Mouse (Mus musculus): ENCODE measurements around the gene Arhgap40.

Arhgap40 gene

DNA sequence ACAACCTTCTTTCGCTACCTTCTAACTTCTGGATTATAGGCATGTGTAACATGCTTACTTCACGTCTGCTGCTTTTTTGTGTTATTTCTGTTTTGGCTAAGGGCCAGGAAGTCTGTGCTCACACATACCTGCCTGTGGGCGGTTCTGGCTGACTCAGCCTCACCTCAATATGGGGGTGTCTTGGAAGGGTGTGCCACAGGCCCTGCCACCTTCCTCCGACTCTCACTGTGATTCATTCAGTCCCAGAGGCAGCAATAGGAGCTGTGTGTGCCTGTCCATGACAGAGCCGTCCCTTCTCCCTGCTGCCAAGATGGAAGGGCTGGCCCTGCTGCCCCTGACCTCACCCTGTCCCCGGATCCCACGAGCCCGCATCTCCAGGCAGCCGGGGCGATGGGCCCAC lies at the start of gene Arhgap40:
Gene Arhgap40, plus strand, starts transcription at position 269 of the 400 bp plus-strand sequence.
- no peak for DNase-seq (ENCODE audit: low read depth, low spot score)

DNA sequence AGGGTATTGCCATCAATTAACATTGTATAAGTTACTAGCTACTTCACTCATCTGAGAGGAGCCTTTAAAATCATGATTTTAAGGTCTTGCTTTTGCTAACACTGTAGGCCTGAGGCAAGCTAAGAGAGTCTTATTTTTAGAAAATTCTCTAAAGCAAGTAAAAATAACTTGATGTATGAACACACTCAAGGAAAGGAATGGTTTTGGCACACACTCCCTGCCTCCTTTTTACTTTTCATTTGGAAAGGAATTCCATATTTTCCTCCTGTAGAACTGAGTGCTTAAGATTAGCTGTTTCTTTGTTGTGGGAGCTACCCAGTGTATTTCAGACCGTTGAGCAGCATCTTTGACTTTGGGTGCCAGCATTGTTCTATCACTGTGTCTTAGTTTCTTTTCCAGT lies 38.4 kb upstream of the Arhgap40 start:
- no peak for DNase-seq (ENCODE audit: low read depth, low spot score)

DNA sequence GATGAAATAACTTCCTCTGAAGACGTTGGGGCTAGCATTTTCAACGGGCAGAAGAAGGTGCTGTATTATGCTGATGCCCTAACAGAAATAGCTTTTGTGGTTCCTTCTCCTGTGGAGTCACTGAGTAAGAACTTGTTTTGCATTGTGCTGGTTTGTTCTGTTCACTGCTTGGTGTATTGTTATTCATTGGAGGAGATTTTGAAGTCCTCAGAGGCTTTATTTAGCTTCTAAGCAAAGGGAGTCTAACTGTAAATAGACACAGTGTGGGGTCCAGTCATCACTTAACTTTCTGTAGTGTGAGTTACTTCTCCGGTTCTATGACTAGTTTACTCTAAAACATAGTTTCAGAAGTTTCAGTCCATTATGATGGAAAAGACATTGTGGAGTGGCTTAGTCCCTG lies 35.0 kb upstream of the Arhgap40 start:
- DNase-seq (ENCODE audit: low read depth, low spot score): no peak

DNA sequence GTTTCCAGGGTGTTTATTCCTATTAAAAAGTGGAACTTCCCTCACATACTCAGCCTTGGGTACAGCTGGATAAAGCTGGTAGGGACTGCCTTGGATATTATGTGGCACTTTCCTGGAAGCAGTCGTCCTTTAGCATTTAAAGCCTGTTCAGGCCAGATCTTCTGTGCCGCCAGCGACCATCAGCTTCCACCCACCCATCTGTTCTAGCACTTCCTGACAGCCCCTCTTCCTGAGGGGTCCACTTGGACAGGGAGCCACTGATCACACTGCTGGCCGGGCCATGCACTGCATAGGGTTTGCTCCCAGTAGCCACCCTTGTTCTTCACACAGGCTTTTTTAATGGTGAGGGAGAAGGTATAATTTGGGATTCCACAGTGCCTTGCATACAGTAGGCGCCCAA lies 14.1 kb upstream of the Arhgap40 start:
- DNase-seq (ENCODE audit: low read depth, low spot score): no peak

DNA sequence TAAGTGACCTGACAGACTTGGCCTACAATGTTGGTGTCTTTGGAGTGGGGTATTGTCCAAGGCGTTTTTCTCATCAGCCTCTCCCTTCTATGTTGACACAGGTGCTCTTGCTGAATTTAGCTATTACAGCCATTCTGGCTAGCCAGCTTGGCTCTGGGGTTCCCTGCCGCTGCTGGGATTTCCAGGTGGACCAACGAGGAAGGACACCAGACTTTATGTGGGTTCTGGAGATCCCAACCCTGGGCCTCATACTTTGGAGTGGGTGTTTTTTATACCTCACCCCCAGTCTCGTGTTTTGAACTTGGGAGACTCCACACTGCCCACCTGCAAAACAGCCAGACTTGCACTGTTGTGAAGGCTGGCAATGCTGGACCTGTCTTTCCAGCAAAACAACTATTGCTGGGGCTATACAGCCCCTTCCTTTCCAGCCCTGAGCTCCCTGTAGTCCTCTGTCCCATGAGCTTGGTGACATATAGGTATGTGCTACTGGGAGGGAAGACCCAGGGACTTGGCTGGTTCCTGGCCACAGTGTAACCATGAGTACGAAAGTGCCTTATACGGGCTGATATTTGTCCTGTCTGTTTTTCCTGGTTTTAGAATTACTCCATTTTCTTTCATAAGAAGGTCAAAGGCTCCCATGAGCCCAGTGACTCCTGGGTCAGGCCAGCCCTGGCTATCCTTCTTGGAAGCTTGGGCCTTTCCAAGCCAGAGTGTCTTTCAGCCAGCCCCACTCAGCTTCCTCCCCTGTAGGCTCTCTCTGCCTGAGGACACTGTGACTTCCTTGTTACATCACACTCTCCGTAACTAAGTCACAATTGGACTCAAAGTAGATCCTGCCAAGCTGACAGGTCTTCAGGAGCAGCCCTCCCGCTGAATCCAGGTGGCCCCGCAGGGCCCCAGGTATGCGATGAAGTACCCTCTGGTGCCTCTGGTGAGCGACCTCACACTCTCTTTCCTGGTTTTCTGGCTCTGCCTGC lies 10.5 kb upstream of the Arhgap40 start, which contains the start of gene Adig:
Gene Adig, plus strand, starts transcription at position 777 of the 977 bp plus-strand sequence.
- DNase-seq (ENCODE audit: low read depth, low spot score): no peak

DNA sequence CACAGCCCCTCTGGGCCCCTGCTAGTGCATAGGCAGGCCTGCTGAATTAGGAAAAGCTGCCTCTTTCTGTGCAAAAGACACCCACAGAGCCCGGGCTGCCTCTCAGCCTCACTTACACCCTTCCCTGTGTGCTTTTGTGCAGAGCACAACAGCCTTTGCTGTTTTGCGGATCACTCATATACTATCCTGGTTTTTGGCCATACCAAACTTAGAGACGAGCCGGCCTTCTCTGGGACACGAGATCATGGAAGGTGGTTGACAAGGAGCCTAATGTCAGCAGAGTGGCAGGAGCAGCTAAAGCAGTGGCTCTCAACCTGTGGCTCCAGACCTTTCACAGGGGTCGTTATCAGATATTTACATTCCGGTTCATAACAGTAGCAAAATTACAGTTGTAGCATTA lies 9.4 kb upstream of the Arhgap40 start:
- no peak for DNase-seq (ENCODE audit: low read depth, low spot score)

DNA sequence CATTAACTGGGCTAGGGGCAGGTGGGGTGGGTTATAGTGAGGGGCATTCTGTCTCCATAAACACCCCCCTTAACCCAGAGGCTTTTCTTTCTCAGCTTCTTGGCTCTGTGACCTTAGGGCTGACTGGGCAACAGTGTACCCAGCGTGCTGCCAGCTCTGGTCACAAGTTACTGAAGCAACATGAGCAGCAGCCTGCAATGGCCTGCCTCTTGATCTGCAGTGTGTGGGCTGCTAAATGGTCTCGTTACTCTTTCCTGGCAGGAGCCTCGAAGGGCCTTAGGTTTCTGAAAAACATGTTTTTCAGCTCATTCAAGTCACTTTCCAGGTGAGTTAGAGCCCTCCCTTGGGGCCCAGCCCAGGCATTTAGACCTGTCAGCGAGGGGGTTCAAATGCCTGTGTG lies 8.9 kb upstream of the Arhgap40 start:
- no peak for DNase-seq (ENCODE audit: low read depth, low spot score)

DNA sequence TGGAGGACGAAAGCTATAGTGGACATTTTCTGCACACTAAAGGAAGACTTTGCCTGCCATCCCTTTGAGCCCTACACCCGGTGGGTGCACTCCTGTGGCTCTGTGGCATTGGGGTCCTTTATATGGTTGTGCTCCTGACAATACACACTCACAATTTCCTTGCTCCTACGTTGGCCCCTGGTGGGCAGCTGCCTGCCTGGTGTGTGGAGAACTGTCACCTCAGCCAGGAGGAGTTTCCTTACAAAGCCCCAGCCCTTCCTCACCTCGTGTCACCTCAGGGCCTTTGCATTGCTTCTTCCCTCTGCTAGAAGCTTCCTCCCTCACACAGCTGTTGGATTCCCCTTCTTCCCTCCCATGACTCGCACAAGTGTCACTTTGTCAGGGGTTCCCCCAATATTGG lies 6.1 kb upstream of the Arhgap40 start:
- DNase-seq (ENCODE audit: low read depth, low spot score): no peak

DNA sequence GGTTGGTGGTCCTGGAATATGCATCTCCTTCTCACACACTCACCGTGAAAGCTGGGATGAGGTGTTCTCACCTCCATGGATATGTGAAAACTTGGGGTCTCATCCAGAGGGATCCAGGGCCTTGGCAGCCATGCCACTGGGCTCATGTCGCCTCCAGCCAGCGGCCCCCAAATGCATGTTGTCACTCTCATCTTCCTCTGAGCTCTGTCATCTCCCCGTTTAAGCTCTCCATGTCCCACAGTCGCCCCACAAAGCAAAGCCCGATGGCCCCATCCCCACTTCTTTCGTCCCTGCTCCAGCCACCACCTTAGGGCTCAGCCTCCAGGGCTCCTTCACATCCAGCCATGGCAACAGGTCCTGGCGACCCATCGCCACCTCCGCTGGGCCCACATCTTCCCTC lies 5.5 kb upstream of the Arhgap40 start:
- DNase-seq (ENCODE audit: low read depth, low spot score): no peak

DNA sequence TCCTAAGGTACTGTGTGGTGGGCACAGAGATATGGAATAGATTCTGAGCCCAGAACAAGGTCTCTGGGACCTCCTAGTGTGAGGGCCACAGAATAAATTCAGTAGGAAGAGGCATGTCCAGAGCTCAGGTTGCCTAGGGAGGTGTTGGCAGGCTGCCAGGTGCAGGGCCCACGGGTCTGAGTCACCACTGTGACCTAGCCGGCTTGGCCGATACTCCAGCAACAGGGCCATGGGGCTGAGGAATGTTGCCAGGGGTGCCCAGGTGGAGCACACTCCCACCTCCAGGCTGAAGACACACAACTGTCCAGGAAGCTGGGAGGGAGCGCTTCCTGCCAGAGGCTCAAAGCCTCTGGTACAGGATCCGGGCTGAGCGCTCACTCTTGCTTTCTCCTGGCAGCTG lies 1.9 kb upstream of the Arhgap40 start:
- no peak for DNase-seq (ENCODE audit: low read depth, low spot score)

DNA sequence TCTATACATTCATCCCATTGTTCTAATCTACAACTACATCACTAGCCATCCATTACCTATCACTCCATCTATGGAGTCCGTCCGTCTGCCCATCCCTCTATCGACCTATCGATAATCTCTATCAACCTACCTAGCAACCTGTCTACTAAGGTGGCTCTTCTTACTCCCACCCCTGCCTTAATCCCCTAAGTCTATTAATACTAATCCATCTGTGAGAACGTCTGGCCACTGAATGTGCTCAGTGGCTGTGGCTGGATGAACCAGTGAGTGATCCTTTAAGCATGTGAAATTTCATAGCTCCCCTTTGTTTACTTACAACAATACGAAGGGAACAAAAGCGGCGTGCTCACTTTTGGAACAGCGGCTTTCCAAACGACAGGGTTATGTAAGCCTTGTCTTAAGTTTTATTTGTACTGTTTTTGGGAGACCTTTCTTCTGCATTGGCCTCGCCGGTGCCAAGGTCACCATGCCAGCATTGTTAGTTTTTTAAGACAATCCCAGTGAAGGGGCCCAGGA lies 1.3 kb downstream of the Arhgap40 start:
- DNase-seq (ENCODE audit: low read depth, low spot score): no peak

DNA sequence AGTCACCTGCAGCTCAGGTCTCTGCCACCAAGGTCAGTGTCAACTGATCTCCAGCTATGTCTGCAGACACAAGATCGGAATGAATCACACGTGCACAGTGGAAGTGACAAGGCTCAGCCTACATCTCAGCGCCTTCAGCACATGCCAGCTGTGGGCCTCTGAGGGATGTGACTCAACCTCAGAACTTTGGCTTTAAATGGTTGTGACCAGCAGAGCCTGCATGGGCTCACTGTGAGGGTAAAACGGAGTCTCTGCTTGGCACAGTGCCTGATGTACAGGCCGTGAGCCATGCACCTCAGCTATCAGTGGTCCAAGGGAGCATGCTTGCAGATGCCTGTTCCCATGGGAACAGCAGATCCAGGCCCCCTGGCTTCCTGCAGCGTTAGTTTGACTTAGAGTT lies 6.0 kb downstream of the Arhgap40 start:
- no peak for DNase-seq (ENCODE audit: low read depth, low spot score)

DNA sequence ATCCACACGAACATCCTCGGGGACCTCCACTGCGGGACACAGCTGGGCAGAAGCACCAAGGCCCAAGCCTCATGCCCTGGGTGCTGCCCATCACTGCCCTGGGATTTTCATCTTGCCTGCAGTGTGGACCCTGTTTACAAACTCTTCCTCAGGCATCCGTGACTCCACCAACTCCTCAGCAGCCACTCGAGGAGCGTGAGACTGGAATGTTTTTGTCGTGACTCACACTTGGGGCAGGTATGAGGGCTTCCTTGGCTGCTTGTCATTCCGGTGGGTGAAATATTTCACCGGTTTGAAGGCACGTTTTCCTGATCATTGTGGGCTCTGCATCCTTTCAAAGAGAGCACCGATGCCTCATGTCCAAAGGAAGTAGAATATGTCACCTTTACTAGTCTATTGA lies 6.5 kb downstream of the Arhgap40 start:
- no peak for DNase-seq (ENCODE audit: low read depth, low spot score)

DNA sequence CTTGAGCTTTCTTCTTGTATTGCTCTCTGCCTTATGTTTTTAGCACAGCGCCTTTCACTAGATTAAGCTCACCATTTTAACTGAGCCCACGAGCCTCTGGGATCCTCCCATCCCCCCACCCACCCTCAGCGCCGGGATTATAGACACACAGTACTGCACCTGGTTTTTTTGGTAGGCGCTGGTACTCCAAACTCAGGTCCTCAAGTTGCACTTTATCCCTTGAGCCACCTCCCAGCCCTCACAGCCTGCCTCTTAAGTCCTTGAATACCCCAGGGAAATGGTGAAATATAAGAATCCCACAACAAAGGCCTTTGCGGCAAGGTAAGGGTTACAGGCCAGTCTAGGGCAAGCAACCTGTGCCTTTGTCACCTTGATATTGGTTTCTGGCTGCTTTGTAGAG lies 7.2 kb downstream of the Arhgap40 start:
- no peak for DNase-seq (ENCODE audit: low read depth, low spot score)

DNA sequence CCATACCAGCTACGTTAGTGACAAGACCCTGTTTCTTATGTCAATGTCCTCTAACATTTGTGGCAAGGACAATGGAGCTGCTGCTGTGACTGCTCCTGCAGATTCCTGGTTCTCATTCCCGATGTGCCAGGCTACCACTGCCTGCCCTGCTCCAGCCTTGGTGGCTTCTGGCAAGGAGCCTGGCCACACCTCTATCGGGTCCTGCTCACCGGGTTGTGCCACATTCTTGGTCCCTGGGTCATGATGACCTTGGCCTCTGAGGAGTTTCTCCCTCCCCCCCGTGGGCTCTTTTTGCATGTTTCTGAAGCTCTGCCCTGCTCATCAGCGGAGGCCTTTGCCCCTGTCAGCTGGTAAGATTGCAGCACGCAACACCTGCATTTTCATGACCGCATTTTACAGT lies 10.5 kb downstream of the Arhgap40 start:
- no peak for DNase-seq (ENCODE audit: low read depth, low spot score)

DNA sequence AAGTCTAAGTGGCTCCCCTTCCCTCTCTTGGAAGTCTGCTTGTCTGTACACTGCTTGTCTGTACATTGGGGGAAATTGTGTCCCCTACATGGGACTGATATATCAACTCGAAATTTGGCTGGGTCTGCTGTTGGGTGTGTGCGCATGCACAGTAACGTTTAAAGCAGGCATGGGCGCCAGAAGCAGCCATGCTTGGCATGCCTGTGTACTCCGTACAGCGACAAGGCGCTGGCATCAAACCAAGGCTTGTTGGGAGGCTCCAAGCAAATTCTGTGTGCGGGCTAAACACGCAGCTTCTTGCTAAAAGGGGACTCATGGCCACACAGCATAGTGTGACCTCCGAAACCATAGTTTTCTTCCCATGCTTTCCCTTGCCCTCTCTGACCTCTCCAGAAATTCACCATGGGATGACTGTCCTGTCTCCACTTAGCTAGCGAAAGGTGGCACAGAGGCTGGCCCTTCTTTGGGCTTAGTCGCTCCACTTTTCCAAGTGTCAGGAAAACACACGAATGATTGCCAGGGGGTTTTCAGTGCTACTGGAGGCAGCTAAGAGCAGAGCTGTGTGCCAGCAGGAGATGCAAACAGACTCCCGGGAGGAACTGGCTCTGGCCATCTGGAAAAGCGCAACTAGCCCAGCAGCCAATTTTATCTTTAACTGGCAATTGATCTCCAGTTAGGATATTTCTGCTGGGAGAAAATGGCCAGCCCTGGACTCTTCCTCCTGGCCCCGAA lies 11.7 kb downstream of the Arhgap40 start:
- no peak for DNase-seq (ENCODE audit: low read depth, low spot score)

DNA sequence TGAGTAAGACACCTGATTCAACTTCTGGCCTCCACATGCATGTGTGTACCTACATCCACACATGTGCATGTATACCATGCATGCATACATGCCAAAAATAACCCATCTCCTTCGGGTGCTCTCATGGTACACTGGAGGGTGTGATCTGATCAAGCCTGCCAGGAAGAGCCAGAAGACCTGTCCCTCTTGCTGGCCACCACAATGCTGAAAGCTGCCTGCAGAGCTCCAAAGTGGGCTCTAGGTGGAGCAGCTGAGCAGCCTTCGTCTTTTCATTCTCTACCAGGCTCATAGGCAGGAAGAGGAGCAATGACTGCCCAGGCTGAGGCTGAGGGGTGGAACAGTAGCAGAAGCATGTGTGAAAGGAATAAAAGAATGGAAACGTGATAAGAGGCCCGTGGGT lies 21.5 kb downstream of the Arhgap40 start:
- peak; percentile 37 for DNase-seq (ENCODE audit: low read depth, low spot score)

DNA sequence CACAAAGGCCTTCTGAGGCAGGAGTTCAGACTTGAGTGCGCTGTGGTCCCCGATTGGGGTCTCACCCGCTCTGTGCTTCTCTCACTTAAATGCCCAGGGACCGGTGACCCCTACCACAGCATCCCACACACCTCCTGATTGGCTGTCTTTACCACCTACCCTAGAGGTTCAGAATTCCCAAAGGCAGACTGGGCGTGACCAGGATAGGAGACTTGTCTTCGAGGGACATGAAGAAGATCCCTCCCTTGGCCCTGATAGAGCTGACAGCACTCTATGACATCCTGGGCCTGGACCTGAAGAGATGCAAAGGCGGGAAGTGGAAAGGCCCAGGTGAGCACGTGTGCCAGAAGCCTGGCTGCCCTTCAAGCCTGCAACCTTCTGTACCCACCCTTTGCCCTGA lies 22.0 kb downstream of the Arhgap40 start:
- DNase-seq (ENCODE audit: low read depth, low spot score): no peak

DNA sequence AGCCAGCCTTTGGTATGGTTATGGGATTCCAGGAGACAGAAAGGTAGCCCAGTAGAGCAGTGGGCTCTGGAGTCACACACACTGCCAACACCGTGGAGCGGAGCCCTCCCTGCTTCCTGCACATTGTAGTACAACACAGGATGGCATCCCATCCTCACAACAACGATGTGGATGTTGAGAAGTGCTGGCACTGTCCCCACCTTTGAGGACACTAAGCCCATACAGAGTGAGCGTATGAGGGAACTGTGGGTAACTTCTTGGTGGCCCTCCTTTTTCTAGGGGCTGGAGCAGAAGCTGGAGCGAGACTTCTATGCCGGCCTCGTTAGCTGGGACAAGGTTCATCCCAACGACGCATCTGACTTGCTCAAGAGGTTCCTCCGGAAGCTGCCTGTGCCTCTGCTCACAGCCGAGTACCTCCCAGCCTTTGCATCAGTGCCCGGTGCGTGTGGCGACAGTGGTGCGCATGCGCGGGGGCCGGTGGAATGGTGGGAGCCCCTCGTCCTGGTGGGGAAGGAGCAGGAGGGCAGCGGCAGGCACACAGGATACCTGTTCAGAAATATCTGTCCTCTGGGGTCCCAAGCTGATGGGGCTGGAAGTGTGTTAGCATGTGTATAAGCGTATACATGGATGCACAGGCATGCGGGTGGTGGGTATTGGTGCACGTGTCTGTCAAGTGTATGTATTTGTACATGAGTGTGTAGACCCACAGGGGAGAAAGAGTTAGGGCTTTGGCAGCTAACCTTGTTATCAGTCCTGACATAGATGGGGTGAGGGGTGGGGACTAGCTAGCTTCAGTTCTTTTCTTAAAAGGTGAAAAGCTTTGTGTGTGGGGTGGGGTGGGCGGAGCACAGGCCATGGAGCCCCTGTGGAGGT lies 27.1 kb downstream of the Arhgap40 start:
- no peak for DNase-seq (ENCODE audit: low read depth, low spot score)

DNA sequence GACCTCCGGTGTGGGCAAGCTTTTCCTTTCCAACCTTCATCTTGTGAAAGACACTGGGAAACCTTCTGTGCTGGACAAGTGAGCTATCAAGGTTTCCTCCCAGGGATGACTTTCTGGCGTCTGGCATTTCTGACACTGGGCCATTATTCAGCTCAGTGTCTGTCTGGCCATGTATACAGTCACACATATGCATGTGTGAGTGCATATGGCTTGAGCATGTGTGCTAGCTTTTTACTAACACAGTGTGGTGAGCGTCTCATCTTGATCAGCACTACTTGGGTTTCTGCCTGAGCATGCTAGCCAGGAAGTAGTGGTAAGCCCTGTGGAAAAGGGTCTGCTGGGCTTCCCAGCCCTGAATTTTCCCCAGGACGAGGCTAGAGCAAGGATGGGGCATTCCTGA lies 28.7 kb downstream of the Arhgap40 start:
- no peak for DNase-seq (ENCODE audit: low read depth, low spot score)

DNA sequence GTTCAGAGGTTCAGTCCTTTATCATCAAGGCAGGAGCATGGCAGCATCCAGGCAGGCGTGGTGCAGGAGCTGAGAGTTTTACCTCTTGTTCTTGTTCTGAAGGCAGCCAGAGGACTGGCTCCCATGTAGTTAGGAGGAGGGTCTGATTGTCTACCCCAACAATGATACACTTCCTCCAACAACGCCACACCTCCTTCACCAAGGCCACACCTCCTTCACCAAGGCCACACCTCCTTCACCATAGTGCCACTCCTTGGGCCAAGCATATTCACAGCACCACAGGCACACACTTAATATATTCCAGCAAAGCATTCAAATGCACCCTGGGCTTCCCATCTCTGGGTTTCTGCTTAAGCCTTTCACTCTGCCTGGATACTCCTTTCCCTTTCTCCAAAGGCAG lies 32.7 kb downstream of the Arhgap40 start:
- no peak for DNase-seq (ENCODE audit: low read depth, low spot score)

DNA sequence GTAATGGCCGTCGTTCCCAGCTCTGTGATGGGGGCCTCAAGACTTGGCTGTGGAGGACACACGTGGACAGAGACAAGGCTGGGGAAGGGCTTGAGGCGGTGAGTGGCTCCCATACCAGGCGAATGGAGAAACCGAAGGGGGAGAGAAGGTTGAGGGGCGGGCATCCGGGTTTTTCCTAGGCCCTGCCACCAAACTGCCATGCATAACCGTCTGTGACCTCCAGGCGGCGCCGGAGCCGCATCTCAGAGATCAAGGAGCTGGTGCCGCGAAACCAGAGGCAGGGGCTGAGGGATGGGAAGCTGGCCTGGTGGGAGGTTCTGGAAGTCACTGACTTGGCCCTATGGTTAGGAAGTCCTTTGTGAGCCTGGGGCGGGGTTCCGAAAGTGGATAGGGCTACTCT lies 34.2 kb downstream of the Arhgap40 start:
- DNase-seq (ENCODE audit: low read depth, low spot score): peak; percentile 68

Measured in embryo, embryonic 11.5 days (tissue).